Mouse (Mus musculus) kidney, adult 9 months (tissue): ENCODE measurements around the gene Fbxl5.

ENCODE experiments used
- DNase-seq: peaks from one replicate; pipeline ENCODE4 v3.0.0; 2022

Fbxl5 gene

DNA sequence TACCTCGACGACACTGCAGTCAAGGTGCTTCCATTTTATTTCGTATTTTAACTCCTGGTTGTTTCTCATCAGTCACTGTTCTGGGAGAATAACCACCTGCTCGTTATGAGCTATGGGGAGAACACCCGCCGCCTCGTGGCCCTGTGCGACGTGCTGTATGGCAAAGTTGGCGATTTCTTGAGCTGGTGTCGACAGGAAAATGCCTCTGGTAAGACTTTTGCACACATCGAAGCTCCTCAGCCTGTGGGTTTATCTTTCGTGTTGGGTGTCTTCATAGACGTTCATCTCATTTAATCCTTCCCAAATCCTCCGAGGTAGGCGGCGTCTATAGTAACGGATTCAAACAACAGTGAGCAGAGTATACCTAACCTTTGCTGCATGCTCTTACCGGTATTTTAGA, at the start of gene Fbxl5:
Gene Fbxl5, minus strand, starts transcription at position 101 of the 400 bp plus-strand sequence.
- DNase-seq, result no peak

DNA sequence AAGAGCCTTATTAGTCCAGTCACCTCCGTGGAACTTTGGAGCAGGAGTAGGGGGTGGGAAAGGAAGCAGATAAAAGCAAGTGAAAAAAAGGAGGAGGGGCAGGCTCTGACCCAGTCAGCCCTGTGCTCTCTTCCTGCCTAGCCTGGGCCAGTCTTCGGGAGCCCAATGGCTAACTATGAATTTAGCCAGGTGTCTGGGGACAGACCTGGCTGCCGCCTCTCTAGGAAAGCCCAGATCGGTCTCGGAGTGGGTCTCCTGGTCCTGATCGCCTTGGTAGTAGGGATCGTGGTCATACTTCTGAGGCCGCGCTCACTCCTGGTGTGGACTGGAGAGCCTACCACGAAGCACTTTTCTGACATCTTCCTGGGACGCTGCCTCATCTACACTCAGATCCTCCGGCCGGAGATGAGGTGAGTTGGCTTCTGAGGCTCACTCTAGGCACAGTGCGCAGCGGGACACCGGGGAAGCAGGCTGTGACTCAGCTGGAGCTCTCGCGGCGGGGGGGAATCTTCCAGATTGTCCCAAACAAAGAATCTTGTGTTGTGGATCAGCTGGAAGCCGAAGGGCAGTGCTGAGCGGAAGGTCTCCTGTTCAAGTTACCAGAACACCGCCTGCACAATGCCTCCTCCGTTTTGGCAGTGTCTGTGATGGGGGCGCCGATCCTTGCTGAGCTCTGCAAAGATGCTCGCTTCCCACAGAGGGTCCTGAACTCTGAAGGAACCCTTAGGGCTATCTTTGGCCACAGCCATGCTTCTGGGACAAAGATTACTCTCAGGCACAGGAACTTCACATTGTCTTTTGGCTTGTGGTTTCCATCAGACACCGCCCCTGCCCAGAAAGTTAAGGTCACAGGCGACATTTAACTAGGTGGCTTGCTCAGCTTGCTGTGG, 47.5 kb upstream of the Fbxl5 start:
- peak; percentile 35 for DNase-seq

DNA sequence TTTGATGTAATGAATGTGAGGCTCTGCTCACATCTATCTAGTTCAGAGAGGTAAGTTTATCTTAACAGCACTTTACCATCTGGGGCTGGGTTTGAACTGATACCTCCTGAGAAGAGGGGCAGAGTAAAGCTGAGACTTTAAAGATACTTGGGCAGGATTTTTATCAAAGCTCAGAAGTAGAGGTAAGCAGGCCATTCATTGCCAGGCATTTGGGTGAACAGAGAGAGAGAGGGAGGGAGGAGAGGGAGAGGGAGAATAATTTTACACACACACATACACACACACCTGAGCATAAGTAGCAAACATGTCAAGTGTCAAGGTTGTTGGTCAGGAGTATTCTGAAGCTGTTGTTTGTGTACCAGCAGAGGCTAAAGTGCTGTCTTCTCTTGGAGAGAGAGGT, 46.8 kb upstream of the Fbxl5 start, which contains the start of gene Cd38:
Gene Cd38, plus strand, starts transcription at position 301 of the 400 bp plus-strand sequence.
- no peak for DNase-seq

DNA sequence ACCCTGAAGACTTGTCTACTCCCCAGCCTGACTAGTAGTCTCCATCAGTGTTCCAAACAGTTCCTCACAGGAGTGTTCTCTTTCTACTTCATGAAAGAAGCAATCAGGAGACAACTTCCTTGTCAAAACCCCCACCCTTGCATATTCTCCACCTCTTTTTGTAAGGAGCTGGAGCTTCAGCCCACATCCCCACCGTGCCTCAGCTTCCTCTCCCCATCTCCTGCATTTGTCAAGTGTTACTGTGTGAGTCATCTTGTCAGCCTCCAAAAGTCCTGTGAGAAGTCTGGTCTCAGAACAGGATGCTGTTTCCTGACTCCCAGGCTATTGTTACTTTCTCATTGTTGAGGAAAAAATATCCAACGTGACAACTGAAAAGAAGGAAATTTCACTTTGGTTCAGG, 43.9 kb upstream of the Fbxl5 start:
- DNase-seq, result peak; percentile 40

DNA sequence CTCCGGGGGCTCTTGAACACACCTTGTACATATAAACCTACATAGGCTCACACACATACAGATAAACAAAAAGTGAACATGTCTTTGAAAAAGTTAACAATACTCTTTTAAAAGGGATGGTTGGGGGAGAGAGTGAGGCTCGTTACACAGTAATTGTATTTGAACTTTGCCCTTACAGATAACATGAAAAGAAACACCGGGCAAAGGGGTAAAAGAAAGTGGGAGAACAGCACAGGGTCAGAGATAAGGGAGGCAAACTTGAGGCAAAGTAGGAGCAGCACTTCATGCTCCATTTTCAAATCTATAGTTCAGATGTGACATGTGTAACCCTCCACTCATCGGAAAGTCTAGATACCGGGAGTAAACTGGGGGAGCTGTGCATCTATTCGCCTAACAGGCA, 42.2 kb upstream of the Fbxl5 start:
- DNase-seq, result no peak

DNA sequence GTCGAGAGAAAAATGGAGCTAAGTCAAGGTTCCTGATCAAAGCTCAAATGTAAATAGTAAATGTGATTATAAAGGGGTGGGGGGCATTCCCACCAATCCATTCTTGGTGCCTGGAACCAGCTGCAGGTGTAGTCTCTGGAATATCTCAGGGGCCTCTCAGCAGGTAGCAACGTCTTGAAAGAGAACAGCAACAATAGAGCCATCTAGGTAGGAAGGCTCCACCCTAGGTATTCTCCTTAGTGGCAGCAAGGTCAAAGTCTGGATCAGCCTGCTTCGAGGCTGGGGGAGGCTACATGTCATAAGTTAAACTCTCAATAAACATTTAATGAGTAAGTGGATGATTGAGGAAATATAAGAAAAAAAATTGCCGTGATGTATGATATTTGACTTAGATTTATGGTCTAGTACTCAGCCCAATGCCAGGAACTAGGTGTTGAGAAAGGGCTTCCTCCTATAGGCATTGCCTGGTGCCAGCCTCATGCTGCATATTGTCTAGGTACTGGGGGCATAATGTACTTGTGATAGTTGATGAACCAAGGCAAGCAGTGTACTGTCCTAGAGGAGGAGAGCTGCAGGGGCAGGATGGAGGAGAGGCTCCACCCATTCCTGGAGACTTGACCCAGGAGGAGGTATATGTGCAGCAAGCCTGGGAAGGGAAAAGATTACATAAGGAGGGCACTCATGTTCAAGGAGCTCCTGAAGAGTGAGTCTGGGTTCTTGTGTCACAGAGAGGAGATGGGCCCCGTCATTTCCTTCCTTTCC, 39.4 kb upstream of the Fbxl5 start:
- DNase-seq, result no peak

DNA sequence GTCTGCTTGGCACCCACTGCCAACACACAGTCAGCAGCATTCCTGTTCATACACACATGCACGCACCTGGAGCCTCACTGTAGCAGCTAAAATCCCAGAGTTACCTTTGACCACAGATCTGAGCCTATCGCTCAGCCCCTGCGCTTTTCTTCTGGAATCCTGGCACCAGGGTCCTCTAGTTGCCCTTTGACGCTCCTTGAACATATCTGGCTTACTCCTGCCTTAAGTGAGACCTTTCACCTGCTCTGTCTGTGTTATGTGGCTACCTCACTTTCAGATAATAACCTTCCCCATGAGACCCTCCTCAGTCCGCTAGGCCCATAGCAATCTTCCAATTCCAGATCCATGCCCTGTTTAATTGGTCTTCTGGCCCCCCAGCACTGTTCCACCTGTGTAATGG, 38.7 kb upstream of the Fbxl5 start:
- no peak for DNase-seq

DNA sequence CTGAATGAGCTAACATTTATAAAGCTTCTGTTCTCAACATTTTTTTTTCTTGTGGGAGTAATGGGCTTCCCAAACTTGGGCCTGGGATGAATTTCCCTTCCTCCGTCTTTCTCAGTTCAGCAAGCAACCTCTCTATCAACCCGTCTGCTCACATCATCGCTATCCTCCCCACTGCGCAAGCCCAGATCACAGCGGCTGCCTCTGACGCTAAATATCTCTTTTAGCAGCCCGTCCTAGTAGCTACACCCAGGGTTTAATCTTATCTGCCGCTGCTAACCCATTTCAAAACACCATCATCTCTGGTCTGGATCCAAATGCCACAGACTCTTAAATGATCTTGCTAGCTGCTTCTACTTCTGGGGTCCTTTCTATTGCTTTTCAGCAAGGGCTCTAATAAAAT, 38.2 kb upstream of the Fbxl5 start:
- DNase-seq, result no peak

DNA sequence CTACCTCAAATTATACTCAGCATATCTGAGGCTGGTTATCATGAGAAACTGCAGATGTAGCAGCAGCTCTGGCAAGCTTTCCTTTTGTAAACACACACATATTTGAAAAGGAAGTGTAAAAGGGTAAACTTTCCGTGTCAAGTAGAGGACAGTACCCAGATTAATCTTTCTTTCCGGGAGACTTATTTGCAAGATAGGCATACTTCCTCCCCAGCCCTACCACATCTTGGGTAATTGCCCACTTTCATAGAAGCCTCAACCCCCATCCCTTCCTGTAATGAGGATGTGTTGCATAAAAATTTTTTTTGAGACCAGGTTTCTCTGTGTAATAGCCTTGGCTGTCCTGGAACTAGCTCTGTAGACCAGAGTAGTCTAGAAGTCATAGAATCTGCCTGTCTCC, 34.3 kb upstream of the Fbxl5 start:
- DNase-seq, result peak; percentile 56

DNA sequence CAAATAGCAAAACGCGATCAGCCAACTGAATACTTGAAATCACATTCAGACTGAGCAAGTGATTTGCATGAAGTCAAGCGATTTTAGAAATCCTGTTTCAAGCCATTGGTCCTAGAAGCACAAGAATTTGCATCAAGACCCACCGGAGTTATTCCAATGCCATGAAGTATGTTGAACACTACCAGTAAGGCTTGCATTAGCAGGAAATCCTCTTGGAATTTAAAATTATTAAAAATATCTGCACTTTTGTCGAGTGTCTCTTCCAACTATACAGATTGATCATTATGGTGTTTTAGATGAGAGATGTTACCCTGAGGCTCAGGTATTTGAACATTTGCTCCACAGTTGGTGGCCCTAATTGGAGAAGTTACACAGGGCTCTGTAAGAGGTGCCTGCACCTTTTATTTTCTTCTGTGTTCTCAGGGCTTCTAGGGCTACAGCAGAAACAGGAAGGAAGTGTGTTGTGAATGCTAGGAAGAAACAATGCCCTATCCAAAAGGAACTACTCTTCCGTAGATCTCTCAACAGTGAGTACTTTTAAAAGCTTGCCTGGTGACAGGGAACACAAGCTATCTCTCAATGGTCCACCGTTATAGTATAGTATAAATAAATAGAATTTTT, 32.5 kb upstream of the Fbxl5 start:
- no peak for DNase-seq

DNA sequence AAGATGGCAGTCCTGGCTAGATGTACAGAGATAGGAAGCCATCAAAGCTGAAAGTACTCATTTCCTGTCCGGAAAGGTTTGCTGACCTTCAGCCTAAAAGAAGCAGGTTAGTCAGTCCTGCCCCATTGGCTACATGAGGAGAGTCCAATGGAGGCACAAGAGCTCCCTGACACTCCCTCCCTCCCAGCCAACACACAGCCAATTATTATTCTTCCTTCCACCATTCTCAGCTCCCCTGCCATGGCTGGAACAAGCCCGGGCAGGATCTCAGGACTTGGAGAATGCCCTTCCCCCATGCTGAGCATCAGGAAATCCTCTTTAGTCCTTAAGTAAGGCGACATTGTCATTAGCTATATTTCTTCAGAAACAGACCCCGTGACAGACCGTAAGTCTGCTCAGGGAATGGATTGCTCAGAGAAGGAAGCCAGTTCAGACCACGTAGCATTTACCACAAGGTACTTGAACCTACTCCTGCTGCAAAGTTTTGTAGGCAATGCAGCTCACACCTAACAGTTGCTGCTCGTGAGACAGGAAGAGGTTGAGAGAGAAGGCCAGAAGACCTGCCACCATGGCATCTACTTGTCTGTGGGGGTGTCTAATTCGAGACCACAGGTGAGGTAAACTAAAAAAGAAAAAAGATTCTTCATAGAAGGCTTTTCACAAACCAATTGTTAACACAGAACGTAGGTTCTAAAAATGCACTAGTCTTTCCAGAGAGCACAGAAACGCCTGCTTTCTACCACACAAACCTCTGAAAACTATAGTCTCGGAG, 31.8 kb upstream of the Fbxl5 start:
- no peak for DNase-seq

DNA sequence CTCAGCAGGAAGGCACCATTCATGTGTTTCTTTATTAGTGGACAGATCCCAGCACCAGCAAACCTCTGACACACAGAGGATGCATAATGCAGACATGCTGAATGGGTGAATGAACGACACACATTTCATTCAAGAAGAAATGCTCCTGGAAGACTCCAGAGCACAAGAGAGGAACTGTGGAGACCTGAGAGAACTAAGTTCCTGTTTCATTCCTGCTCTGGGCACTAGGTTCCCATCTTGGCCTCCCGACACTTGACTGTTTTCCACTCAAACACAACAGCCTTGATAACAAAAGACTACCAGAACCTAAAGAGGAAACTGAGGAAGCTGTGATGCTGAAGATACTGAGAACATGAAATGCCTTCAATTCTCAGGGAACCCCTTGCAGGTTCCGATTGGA, 26.8 kb upstream of the Fbxl5 start:
- DNase-seq, result no peak

DNA sequence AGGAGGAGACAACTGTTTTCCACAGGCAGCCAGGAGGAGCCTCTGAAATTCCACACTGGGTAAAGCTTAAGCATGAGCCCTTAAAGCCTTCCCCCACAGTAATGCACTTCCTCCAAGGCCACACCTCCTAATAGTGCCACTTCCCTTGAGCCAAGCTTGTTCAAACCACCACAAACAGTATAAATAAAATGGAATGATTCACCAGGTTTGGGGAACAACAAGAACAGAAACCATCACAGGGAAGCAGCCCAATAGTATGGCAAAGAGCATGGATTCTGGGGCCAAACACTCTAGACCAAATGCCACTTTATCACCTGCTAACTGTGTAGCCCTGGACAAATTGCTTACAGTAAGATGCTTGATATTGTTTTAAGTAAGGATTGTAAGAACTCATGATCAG, 26.1 kb upstream of the Fbxl5 start:
- DNase-seq, result no peak

DNA sequence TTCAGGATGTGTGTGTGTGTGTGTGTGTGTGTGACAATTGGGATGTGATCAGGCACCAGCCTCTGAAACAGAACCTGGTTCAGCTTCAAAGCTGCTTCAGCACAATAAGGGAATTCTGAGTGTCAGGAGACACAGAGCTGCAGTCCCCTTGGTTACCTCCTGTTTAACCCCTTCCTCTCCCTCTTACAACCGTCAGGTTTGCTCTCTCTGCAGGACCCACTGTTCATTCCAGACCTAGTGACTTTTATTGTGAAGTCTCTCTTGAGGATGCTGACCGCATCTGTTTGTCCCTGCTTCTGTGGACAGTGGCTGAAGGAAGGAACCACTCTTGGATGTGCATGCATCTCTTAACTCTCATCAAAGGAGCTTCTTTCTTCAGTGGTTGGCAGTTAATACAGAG, 24.8 kb upstream of the Fbxl5 start:
- no peak for DNase-seq

DNA sequence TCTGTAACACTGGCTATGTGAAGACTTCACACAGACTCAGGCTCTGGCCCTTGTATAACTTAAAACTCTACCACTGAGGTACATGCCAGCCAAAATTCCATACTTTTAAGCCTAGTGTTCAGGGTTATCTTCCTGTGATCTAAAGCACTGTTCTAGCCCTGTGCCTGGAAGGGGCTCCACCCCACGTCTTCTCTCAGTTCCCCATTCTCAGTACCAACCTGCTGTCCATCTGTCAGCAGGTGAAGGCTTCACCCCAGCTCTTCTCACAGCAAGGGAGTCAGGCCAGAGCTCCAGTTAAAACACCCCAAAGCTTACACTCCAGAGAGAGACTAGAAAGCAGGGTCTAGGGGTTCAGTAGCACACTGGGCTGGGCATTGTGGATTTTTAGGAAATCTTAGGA, 24.2 kb upstream of the Fbxl5 start:
- DNase-seq, result no peak

DNA sequence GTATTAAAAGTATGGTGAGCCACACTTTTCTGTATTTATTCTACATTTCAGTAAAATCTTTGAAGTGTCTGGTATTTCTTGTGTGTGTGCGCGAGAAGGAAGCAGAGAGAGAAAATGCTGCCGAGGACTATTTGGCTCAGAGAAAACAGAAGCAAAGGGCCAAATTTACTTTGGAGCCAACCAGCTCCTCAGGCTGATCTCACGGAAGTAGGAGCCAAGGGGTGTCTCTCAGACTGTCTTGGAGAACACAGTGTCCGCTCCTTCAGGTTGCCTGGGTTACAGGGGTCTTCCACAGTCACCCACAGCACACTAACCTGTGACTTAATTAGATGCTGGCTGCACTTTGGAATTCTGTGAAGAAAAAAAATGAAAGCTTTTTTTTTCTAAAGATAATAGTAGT, 23.6 kb upstream of the Fbxl5 start:
- no peak for DNase-seq

DNA sequence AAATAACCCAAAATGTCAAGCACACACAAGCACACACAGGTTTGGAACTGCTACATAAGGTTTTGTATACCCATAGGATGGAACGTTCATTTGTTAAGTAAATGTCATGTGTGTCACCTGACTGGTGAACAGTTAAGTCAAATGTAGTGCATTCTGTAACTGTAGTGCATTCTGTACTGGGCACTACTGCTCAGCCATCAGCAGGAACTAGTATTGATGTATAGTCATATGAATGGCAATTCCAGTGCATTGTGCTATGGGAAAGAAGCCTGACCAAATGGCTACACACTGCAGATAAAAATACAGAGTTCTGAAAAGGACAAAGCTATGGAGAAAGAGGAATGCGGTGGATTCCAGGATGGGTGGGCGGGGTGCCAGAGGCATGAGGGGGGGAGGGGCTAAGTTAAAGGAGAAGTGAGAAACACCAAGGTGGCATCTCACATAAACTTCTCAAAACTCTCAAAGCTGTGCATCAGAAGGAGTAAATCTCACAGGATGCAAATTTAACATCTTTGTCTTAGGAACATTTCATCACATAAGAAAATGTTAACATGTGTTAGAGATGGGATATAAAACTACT, 21.2 kb upstream of the Fbxl5 start:
- no peak for DNase-seq

DNA sequence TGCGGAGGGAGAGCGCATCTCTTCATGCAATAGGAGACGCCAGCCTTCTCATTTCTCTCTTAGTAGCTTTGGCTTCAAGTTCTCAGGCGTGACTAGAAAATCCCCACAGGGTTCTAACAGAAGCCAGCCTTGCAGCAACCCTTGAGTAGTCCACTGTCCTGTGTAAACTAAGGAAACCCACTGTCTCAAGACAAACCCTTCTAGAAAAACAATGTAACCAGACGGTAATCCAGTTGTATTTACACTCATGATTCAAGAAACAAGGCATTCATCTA, 20.5 kb upstream of the Fbxl5 start:
- DNase-seq, result no peak

DNA sequence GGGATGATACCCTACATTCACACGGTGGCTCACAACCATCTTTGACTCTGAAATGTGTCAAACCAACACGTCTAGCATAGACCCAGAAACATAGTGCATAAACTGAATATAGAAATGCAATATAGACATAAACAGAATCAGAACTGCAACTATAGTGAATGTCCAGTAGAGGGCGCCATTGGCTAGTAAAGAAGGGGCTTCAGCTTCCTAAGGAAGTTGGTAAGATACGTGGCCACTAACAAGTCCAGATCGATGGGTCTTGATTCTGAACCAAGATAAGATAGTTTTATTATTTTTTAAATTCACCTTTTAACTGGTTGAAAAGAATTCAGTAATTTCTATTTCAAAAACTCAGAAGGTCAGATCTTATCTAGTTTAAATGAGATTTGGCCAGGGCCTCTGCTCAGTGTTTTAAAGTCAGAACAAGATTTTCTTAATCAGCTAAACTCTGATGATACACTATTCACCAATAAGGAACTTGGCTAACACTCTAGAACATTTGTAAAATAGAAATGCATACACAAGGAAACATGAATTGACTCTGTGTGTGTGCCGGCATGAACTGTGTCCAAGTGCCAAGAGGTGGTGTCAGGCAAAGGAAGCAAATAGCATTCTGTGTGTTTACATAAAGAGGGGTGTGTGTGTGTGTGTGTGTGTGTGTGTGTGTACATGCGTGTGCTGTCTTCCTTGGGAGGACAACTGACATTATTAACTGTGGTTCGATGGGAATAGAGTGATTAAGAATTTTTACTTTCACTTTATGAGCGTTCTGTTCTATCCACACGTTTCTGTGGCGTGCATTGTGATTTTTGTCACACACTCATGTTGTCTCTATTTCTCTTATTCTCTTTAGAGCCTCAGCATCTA, 19.9 kb upstream of the Fbxl5 start:
- peak; percentile 43 for DNase-seq

DNA sequence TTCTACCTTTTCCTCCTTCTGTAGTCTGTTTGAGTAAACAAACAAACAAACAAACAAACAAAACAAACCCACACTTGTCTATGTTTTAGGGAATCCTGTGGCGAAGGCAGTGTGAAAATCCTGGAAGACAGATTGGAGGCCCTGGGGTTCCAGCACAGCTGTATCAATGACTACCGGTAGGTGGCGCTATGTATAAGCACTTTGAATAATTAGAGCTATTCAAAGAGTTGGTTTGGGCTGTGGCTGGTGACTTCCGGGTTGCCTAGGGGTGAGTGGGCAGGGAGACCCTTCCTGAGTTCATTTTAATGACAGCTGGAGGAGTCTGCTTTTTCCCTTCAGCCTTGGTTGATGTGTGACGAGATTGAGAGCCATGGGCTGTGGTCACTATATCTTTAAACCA, 15.9 kb upstream of the Fbxl5 start:
- DNase-seq, result peak; percentile 50

DNA sequence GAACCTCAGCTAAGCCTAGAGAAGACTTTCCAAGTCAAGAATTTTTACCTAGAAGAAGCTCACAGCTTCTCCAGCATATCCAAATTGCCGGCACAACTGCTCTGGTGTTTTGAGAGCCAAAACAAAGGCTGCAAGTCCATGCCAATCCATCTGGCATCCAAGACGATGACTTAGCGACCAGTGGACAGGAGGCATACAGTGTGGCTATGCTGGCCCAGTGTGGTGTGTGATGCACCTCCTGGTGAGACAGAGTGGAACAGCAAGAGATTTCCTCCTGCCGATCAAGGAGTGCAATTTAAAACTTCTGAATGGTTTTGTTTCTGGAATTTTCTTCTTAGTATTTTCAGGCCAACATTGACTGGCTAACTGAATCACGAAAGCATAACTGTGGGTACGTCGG, 15.2 kb upstream of the Fbxl5 start:
- no peak for DNase-seq

DNA sequence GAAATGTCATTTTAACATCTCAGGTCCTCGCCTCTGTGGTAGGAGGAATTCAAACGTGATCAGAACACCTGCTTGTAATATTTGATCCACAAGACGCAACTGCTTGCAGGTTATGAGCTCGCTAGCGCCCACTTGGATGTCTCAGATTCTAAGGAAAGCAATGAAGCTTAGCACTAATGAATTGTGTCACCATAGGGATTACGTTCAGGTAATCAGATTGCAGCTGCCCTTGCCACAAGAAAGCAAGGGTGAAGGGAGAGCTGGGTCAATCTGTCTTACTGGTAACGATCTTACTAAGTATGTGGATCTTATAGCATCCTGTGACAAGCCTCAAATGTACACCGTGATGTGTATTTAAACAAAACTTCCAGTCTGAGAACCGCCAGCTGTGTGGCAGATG, 5.9 kb upstream of the Fbxl5 start:
- no peak for DNase-seq
